Mouse (Mus musculus) kidney, adult 2 months (tissue): ENCODE results near the gene Fads2.

Experiments used
- CTCF ChIP-seq: fragments of 200-500 bp; conservative IDR thresholded peaks from 2 replicates; pipeline ENCODE4 v1.5.1; 2011; ENCODE audit warnings: low read depth, mild to moderate bottlenecking, control low read depth, low read length, moderate library complexity, mixed read lengths; ENCODE audit not compliant: insufficient read depth, insufficient read length
- POLR2A ChIP-seq: fragments of 200-500 bp; IDR thresholded peaks from one replicate; pipeline ENCODE4 v1.6.1; 2011; ENCODE audit warnings: low read depth, low read length, control low read depth

DNA sequence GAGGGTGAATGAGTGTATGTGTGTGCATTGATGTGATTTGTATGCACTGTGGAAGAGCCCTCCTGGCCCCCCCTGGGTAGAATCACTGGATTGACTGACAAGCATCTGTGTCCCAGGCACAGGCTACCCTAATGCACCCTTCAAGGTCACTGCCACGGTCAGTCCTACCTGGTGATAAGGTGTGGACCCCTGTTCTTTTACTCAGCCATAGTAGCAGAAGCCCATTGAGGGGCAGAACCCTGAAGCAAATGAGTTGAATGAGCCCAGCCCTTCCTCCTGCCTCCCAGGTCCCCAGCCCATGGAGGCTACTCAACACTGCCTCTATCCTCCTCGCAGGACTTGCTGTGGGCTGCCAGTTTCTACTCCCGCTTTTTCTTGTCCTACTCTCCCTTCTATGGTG is 46.3 kb downstream of the Fads2 start:
- no peak for TF ChIP-seq CTCF
- TF ChIP-seq POLR2A: no peak
